Mouse (Mus musculus) macrophage (primary cell): ENCODE measurements at regions not wholly inside any gene's neighbourhood (a gene's known extent, or its start where the extent isn't known, plus 50 kb on each side); places are given as distances from the start of the nearest gene placed in this dataset.

Experiments
- H3K27ac ChIP-seq: fragments of 350-480 bp; formaldehyde crosslinking; 2 replicates; pipeline ENCODE4 v1.9.0; 2021
- H3K36me3 ChIP-seq: fragments of 350-480 bp; formaldehyde crosslinking; 2 replicates; pipeline ENCODE4 v1.9.0; 2021; ENCODE audit errors: inconsistent target
- H3K4me3 ChIP-seq: fragments of 350-480 bp; formaldehyde crosslinking; 2 replicates; pipeline ENCODE4 v1.9.0; 2021; ENCODE audit errors: inconsistent target
- H3K79me2 ChIP-seq: fragments of 350-480 bp; formaldehyde crosslinking; 2 replicates; pipeline ENCODE4 v1.9.0; 2021; ENCODE audit errors: inconsistent target
- WGBS: methylation state at CpG from one replicate; pipeline ENCODE4 v1.1.7; 2026; ENCODE audit warnings: inconsistent platforms; ENCODE audit not compliant: missing documents; 5-methylcytosine and 5-hydroxymethylcytosine counted together

GRCm38 (mm10) chr2:50704297-50704696 lies 407.7 kb upstream of the Mmadhc start:
- WGBS, result 82% methylated on average over 3 of the region's 3 CpGs

GRCm38 (mm10) chr2:50702584-50703450 lies 406.2 kb upstream of the Mmadhc start:
- 93% methylated on average over 14 of the region's 15 CpGs for WGBS
- H3K36me3 ChIP-seq, result no peaks in the 10 kb centered on the region
- H3K79me2 ChIP-seq, result no peaks in the 10 kb centered on the region
- H3K27ac ChIP-seq, result no peak overlapping the region
- no peak overlapping the region for H3K4me3 ChIP-seq

More at GRCm38 (mm10) chr2:50704297-50704696, 407.7 kb upstream of the Mmadhc start:
- Histone ChIP-seq H3K27ac (no peak overlapping the region), H3K36me3 (no peaks in the 10 kb centered on the region), H3K4me3 (no peak overlapping the region), H3K79me2 (no peaks in the 10 kb centered on the region)

GRCm38 (mm10) chr2:50698841-50699240 lies 402.2 kb upstream of the Mmadhc start:
- Histone ChIP-seq H3K79me2 (no peaks in the 10 kb centered on the region), H3K27ac (no peak overlapping the region)
- 68% methylated on average over 6 of the region's 6 CpGs for WGBS

GRCm38 (mm10) chr2:50696575-50696974 lies 400.0 kb upstream of the Mmadhc start:
- Histone ChIP-seq H3K4me3 (no peak overlapping the region), H3K79me2 (no peaks in the 10 kb centered on the region), H3K27ac (no peak overlapping the region), H3K36me3 (no peaks in the 10 kb centered on the region)

More at GRCm38 (mm10) chr2:50698841-50699240, 402.2 kb upstream of the Mmadhc start:
- no peaks in the 10 kb centered on the region for H3K36me3 ChIP-seq
- H3K4me3 ChIP-seq, result no peak overlapping the region

GRCm38 (mm10) chr2:50694849-50695248 lies 398.2 kb upstream of the Mmadhc start:
- Histone ChIP-seq H3K27ac (no peak overlapping the region), H3K79me2 (no peaks in the 10 kb centered on the region), H3K4me3 (no peak overlapping the region), H3K36me3 (no peaks in the 10 kb centered on the region)
- 88% methylated on average over 2 of the region's 2 CpGs for WGBS

- Histone ChIP-seq H3K4me3 (no peak overlapping the region), H3K79me2 (no peaks in the 10 kb centered on the region), H3K36me3 (no peaks in the 10 kb centered on the region), H3K27ac (no peak overlapping the region)
- WGBS, result 97% methylated on average over 7 of the region's 7 CpGs
These were observed 397.3 kb upstream of the Mmadhc start for GRCm38 (mm10) chr2:50693784-50694350.

- Histone ChIP-seq H3K27ac (peak overlapping the region; percentile 49), H3K4me3 (no peak overlapping the region), H3K79me2 (no peaks in the 10 kb centered on the region), H3K36me3 (no peaks in the 10 kb centered on the region)
- WGBS, result 59% methylated on average over 11 of the region's 11 CpGs
These were observed 393.8 kb upstream of the Mmadhc start for GRCm38 (mm10) chr2:50690120-50691103.

GRCm38 (mm10) chr2:50687672-50688151 lies 391.1 kb upstream of the Mmadhc start:
- Histone ChIP-seq H3K27ac (peak overlapping the region; percentile 76), H3K36me3 (no peaks in the 10 kb centered on the region), H3K4me3 (no peak overlapping the region), H3K79me2 (no peaks in the 10 kb centered on the region)
- 36% methylated on average over 10 of the region's 10 CpGs for whole genome bisulfite sequencing

- peak overlapping the region; percentile 76 for H3K27ac ChIP-seq
- H3K36me3 ChIP-seq, result no peaks in the 10 kb centered on the region
- 50% methylated on average over 5 of the region's 5 CpGs for WGBS
- no peak overlapping the region for H3K4me3 ChIP-seq
- H3K79me2 ChIP-seq, result no peaks in the 10 kb centered on the region
These were observed 390.6 kb upstream of the Mmadhc start for GRCm38 (mm10) chr2:50687222-50687621.

GRCm38 (mm10) chr2:50677456-50677855 lies 380.9 kb upstream of the Mmadhc start:
- Histone ChIP-seq H3K4me3 (no peak overlapping the region), H3K36me3 (no peaks in the 10 kb centered on the region), H3K27ac (no peak overlapping the region), H3K79me2 (no peaks in the 10 kb centered on the region)
- 93% methylated on average over 1 of the region's 1 CpGs for WGBS

- Histone ChIP-seq H3K27ac (no peak overlapping the region), H3K36me3 (no peaks in the 10 kb centered on the region), H3K4me3 (no peak overlapping the region), H3K79me2 (no peaks in the 10 kb centered on the region)
- WGBS, result 68% methylated on average over 7 of the region's 7 CpGs
These were observed 379.3 kb upstream of the Mmadhc start for GRCm38 (mm10) chr2:50675736-50676550.

GRCm38 (mm10) chr2:50674856-50675175 lies 378.2 kb upstream of the Mmadhc start:
- Histone ChIP-seq H3K27ac (no peak overlapping the region), H3K79me2 (no peaks in the 10 kb centered on the region), H3K4me3 (no peak overlapping the region), H3K36me3 (no peaks in the 10 kb centered on the region)
- 95% methylated on average over 3 of the region's 3 CpGs for whole genome bisulfite sequencing

- 79% methylated on average over 7 of the region's 7 CpGs for whole genome bisulfite sequencing
- no peaks in the 10 kb centered on the region for H3K79me2 ChIP-seq
- H3K36me3 ChIP-seq, result no peaks in the 10 kb centered on the region
- H3K4me3 ChIP-seq, result no peak overlapping the region
- H3K27ac ChIP-seq, result no peak overlapping the region
These were observed 377.7 kb upstream of the Mmadhc start for GRCm38 (mm10) chr2:50674151-50674855.
